Mouse (Mus musculus) forebrain, embryonic 10.5 days (tissue): ENCODE results near the gene Ints5. TPM values are rescaled to one million over a fixed set of nuclear protein-coding genes. Genes with fewer than 3 reads are reported as not detected.
A peak's percentile ranks its signal among the peaks of the same experiment; 100 is the strongest.

Experiments
- DNase-seq: peaks from one replicate; pipeline ENCODE4 v3.0.0-alpha.2; 2017; ENCODE audit warnings: low spot score; ENCODE audit errors: extremely low spot score
- H3K27ac ChIP-seq: fragments of 300-500 bp; sonication (generic); 2 replicates; pipeline ENCODE4 v1.5.1; 2016; ENCODE audit warnings: mild to moderate bottlenecking
- H3K27me3 ChIP-seq: fragments of 300-500 bp; sonication (generic); 2 replicates; pipeline ENCODE4 v1.6.1; 2016; ENCODE audit warnings: mild to moderate bottlenecking; ENCODE audit not compliant: poor library complexity, severe bottlenecking
- H3K36me3 ChIP-seq: fragments of 300-500 bp; sonication (generic); replicated peaks from 2 replicates; pipeline ENCODE4 v1.6.1; 2016; ENCODE audit warnings: mild to moderate bottlenecking, moderate library complexity
- H3K4me1 ChIP-seq: fragments of 300-500 bp; sonication (generic); 2 replicates; pipeline ENCODE4 v1.6.1; 2016
- H3K4me3 ChIP-seq: fragments of 300-500 bp; sonication (generic); 2 replicates; pipeline ENCODE4 v1.5.1; 2016; ENCODE audit warnings: mild to moderate bottlenecking, moderate library complexity
- H3K9me3 ChIP-seq: fragments of 300-500 bp; sonication (generic); 2 replicates; pipeline ENCODE4 v1.6.1; 2016; ENCODE audit warnings: mild to moderate bottlenecking, moderate library complexity
- WGBS: fragments of 180-500 bp; shearing (Covaris S2); methylation state at CpG from one replicate; pipeline ENCODE4 v1.1.7; 2016; 5-methylcytosine and 5-hydroxymethylcytosine counted together
- microRNA-seq: library from miRNA; unstranded; fragments of <30 nt; microRNA quantifications from one replicate; pipeline ENCODE4, GENCODE M21; 2017
- polyA plus RNA-seq: library from polyadenylated mRNA; unstranded; fragments of >200 nt; fragmentation: Nextera tagmentation; extraction: Ambion mirVana; gene quantifications from 2 replicates; pipeline ENCODE4 v1.2.1, GENCODE M21; 2016

The Ints5 gene
- polyA plus RNA-seq, 1 experiment from 2014 or later = 61.4 TPM

GRCm38 (mm10) chr19:8942276-8942964 is 49.6 kb downstream of the Ints5 start:
- Histone ChIP-seq H3K4me1 (peaks cover 42% of the 10 kb centered on the region), H3K27me3 (no peaks in the 10 kb centered on the region), H3K9me3 (no peaks in the 10 kb centered on the region), H3K4me3 (peak overlapping the region; percentile 69), H3K36me3 (peaks cover 67% of the 10 kb centered on the region), H3K27ac (peak overlapping the region; percentile 99)
- under 1% methylated on average over 46 of the region's 46 CpGs for WGBS
- DNase-seq = no peak

GRCm38 (mm10) chr19:8943047-8943446 is 50.2 kb downstream of the Ints5 start:
- WGBS = 83% methylated on average over 2 of the region's 2 CpGs
- H3K27ac ChIP-seq = peak overlapping the region; percentile 99; the same call in 1 of the 2 replicates
- H3K27me3 ChIP-seq = no peaks in the 10 kb centered on the region
- H3K4me3 ChIP-seq = peak overlapping the region; percentile 69
- H3K9me3 ChIP-seq = no peaks in the 10 kb centered on the region
- H3K4me1 ChIP-seq = peaks cover 42% of the 10 kb centered on the region
- H3K36me3 ChIP-seq = peaks cover 67% of the 10 kb centered on the region
- no peak for DNase-seq

DNA sequence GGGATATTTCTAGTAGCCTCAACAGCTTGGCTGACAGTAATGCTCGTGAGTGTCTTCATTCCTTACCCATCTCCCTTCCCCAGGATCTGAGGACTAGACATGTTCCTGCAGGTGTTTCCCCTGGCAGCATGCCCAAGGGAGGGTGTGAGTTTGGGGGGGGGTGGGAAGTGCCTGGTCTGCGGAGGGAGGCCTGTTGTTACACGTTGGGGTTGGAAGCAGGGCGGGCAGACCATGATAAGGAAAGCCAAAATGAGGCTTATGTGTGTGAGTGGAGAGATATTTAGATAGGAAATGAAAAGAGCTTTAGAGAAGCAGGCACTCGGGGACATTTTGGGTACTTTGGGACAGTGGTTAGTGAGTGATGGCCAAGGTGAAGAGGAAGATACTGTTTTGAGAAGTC is 51.3 kb downstream of the Ints5 start:
- Histone ChIP-seq H3K4me1 (peaks cover 42% of the 10 kb centered on the region), H3K27me3 (no peaks in the 10 kb centered on the region), H3K27ac (no peak overlapping the region), H3K4me3 (peak overlapping the region; percentile 69), H3K36me3 (peaks cover 67% of the 10 kb centered on the region), H3K9me3 (no peaks in the 10 kb centered on the region)
- DNase-seq = no peak
- WGBS = 89% methylated on average over 5 of the region's 5 CpGs

DNA sequence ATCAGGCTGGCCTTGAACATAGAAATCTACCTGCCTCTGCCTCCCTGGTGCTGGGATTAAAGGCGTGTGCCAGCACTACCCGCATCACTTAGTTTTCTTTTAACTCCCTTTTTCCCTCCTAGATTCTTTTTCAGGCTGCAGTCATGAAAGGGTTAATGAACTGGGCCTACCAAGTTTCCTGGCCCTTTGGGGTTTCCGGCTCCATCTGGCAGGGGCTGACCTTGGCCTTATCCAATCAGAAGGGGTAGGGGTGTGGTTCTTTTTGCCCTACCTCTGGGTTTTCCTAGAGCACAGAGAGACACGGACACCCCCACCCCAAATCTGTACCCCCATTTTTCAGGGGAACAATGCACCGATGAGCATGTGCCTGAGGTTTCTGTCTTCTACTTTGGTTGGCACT is 51.9 kb downstream of the Ints5 start:
- peak; percentile 54 for DNase-seq
- WGBS = 58% methylated on average over 5 of the region's 5 CpGs
- Histone ChIP-seq H3K4me3 (peak overlapping the region; percentile 69), H3K27ac (peak overlapping the region; percentile 1; the same call in 1 of the 2 replicates), H3K9me3 (no peaks in the 10 kb centered on the region), H3K27me3 (no peaks in the 10 kb centered on the region), H3K4me1 (peaks cover 42% of the 10 kb centered on the region), H3K36me3 (peaks cover 68% of the 10 kb centered on the region)

DNA sequence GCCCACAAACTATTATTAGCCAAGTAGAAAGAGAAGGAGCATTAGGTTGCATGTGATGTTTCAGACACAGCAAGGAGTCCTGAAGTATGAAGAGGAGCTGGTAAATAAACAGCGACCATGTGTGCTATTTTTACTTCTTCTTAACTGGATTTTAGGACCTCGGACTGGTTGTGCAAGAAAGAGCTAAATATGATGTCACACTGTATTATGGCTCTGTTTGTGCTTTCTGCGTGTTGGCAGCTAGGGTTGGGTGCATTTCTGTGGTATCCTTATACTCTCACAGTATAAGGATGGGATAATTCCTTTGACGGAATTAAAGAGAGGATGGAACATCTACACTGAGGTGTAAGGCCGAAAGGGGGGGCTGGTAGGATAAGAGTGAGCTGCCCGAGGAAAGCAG is 52.4 kb downstream of the Ints5 start:
- Histone ChIP-seq H3K36me3 (peaks cover 72% of the 10 kb centered on the region), H3K27ac (0 out of 2 replicates have a peak overlapping the region, but pooled peaks have one; percentile 1)
- WGBS = 91% methylated on average over 6 of the region's 6 CpGs

GRCm38 (mm10) chr19:8946929-8947328 is 54.1 kb downstream of the Ints5 start:
- DNase-seq = no peak
- Histone ChIP-seq H3K4me3 (no peak overlapping the region), H3K4me1 (peaks cover 30% of the 10 kb centered on the region), H3K27ac (no peak overlapping the region), H3K9me3 (no peaks in the 10 kb centered on the region), H3K36me3 (peaks cover 89% of the 10 kb centered on the region), H3K27me3 (no peaks in the 10 kb centered on the region)
- 93% methylated on average over 7 of the region's 7 CpGs for WGBS

More for the DNA sequence above, 52.4 kb downstream of the Ints5 start:
- peak overlapping the region; percentile 69 for H3K4me3 ChIP-seq
- DNase-seq = no peak
- no peaks in the 10 kb centered on the region for H3K9me3 ChIP-seq
- H3K4me1 ChIP-seq = peaks cover 41% of the 10 kb centered on the region
- H3K27me3 ChIP-seq = no peaks in the 10 kb centered on the region

Small RNA genes lying within 50 kb of the gene (microRNA-seq; reads per million reads assigned to microRNA genes)
- not detected for gene Mir5136

Other genes starting within 250 kb of the Ints5 start
- not detected in 2 replicates for gene Chrm1, start 229.2 kb upstream of the Ints5 start, polyA plus RNA-seq
- gene Slc3a2, start 169.6 kb upstream of the Ints5 start, polyA plus RNA-seq = 136 and 149 TPM in 2 replicates
- 120 and 126 TPM in 2 replicates for gene Wdr74, start 157.2 kb upstream of the Ints5 start, polyA plus RNA-seq
- gene 1700092M07Rik, start 152.3 kb upstream of the Ints5 start, polyA plus RNA-seq = 3.4 and 3.7 TPM in 2 replicates
- gene Stx5a, start 151.6 kb upstream of the Ints5 start, polyA plus RNA-seq = 86.8 and 87.8 TPM in 2 replicates
- gene Nxf1, start 135.9 kb upstream of the Ints5 start, polyA plus RNA-seq = 254 and 275 TPM in 2 replicates
- gene Tmem223, start 122.0 kb upstream of the Ints5 start, polyA plus RNA-seq = 170 TPM in 2 replicates
- 47.4 and 49.5 TPM in 2 replicates for gene Tmem179b, start 118.5 kb upstream of the Ints5 start, polyA plus RNA-seq
- 48.6 and 49.4 TPM in 2 replicates for gene Taf6l, start 106.6 kb upstream of the Ints5 start, polyA plus RNA-seq
- 173 and 180 TPM in 2 replicates for gene Polr2g, start 94.4 kb upstream of the Ints5 start, polyA plus RNA-seq
- 6.6 and 6.8 TPM in 2 replicates for gene Zbtb3, start 90.5 kb upstream of the Ints5 start, polyA plus RNA-seq
- 82.5 and 85.5 TPM in 2 replicates for gene Ttc9c, start 73.7 kb upstream of the Ints5 start, polyA plus RNA-seq
- 4.9 and 5.4 TPM in 2 replicates for gene Hnrnpul2, start 73.0 kb upstream of the Ints5 start, polyA plus RNA-seq
- not detected in 2 replicates for gene AC129217.1, start 63.2 kb upstream of the Ints5 start, polyA plus RNA-seq
- gene Bscl2, start 55.5 kb upstream of the Ints5 start, polyA plus RNA-seq = 47.0 and 48.0 TPM in 2 replicates
- 27.8 and 31.7 TPM in 2 replicates for gene Gng3, start 53.8 kb upstream of the Ints5 start, polyA plus RNA-seq
- gene Lrrn4cl, start 42.2 kb upstream of the Ints5 start, polyA plus RNA-seq = 0.36 and 0.99 TPM in 2 replicates
- gene Ubxn1, start 21.5 kb upstream of the Ints5 start, polyA plus RNA-seq = 208 and 212 TPM in 2 replicates
- 53.2 and 55.5 TPM in 2 replicates for gene Uqcc3, start 12.1 kb upstream of the Ints5 start, polyA plus RNA-seq
- gene Lbhd1, start 9.3 kb upstream of the Ints5 start, polyA plus RNA-seq = 125 and 130 TPM in 2 replicates
- not detected in 2 replicates for gene Gm49403, start 9.1 kb upstream of the Ints5 start, polyA plus RNA-seq
- 178 and 183 TPM in 2 replicates for gene 1810009A15Rik, start 4.2 kb upstream of the Ints5 start, polyA plus RNA-seq
- 0.20 and 0.37 TPM in 2 replicates for gene Gm49416, start 4.1 kb upstream of the Ints5 start, polyA plus RNA-seq
- gene Ganab, start 5.1 kb downstream of the Ints5 start, polyA plus RNA-seq = 118 and 121 TPM in 2 replicates
- gene B3gat3, start 27.4 kb downstream of the Ints5 start, polyA plus RNA-seq = 49.6 and 52.2 TPM in 2 replicates
- gene Rom1, start 36.4 kb downstream of the Ints5 start, polyA plus RNA-seq = 3.7 and 3.9 TPM in 2 replicates
- gene Eml3, start 36.5 kb downstream of the Ints5 start, polyA plus RNA-seq = 24.0 and 25.7 TPM in 2 replicates
- 202 and 206 TPM in 2 replicates for gene Mta2, start 48.9 kb downstream of the Ints5 start, polyA plus RNA-seq
- 40.2 and 49.1 TPM in 2 replicates for gene Tut1, start 60.8 kb downstream of the Ints5 start, polyA plus RNA-seq
- gene Eef1g, start 74.0 kb downstream of the Ints5 start, polyA plus RNA-seq = 559 and 563 TPM in 2 replicates
- 6.5 and 7.1 TPM in 2 replicates for gene Ahnak, start 96.3 kb downstream of the Ints5 start, polyA plus RNA-seq
- not detected in 2 replicates for gene Scgb1a1, start 195.0 kb downstream of the Ints5 start, polyA plus RNA-seq
- 17.8 and 25.5 TPM in 2 replicates for gene Asrgl1, start 242.6 kb downstream of the Ints5 start, polyA plus RNA-seq